Mouse (Mus musculus): ENCODE measurements around the gene Vmn1r120.
"Not testable (repeated sequence)": the region's sequence is repeated elsewhere in the genome, so short reads cannot be mapped to it uniquely, and the experiment has no call there.

Vmn1r120 gene

DNA sequence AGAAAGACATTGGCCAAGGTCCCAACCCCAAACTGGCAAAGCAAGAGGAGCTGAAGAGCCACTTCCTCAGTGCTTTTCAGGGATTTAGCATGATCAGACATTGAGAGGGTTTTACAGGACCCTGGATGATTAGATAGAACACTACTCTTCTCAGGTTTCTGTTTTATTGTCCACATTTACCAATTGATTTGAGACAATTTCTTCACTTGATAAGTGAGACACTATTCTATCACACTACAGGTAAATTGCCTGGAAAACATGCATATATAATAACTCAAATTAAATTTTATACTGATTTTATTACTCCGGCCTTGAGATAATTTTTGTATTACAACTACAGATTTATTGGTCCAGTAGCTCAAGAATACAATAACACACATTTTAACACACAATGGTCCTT lies at the start of gene Vmn1r120:
Gene Vmn1r120 (minus strand): TSS at position 101 of the 400 bp plus-strand sequence.
- DNase-seq (ENCODE audit: low spot score in 2 of 2): not testable (repeated sequence)

DNA sequence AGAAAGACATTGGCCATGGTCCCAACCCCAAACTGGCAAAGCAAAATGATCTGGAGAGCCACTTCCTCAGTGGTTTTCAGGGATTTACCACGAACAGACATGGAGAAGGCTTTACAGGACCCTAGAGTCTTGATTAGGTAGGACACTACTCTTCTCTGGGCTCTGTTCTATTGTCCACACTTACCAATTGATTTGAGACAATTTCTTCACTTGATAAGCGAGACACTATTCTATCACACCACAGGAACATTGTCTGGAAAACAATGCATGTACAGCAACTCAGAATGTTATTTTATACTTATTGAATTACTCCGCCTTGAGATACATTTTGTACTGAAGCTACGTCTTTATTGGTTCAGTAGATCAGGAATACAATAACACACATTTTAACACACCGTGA lies 44.8 kb upstream of the Vmn1r120 start, which contains the start of gene Vmn1r121:
Gene Vmn1r121 (minus strand): TSS at position 101 of the 400 bp plus-strand sequence.
- not testable (repeated sequence) for DNase-seq (ENCODE audit: low spot score in 2 of 2)

DNA sequence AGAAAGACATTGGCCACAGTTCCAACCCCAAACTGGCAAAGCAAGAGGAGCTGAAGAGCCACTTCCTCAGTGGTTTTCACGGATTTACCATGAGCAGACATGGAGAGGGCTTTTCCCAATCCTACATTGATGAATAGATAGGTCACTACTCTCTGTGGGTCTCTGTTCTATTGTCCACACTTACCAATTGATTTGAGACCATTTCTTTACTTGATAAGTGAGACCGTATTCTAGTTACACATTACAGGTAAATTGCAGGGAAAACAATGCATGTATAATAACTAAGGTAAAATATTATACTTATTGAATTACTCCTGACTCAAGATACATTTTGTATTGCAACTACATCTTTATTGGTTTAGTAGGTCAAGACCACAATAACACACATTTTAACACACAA lies 41.2 kb downstream of the Vmn1r120 start, which contains the start of gene Vmn1r119:
Gene Vmn1r119 (minus strand): TSS at position 101 of the 400 bp plus-strand sequence.
- not testable (repeated sequence) for DNase-seq (ENCODE audit: low spot score in 2 of 2)
